Mouse (Mus musculus): Measurements from ENCODE around the gene Ppp1r8. TPM values are rescaled to one million over a fixed set of nuclear protein-coding genes. Genes with fewer than 3 reads are reported as not detected.

The Ppp1r8 gene
- 43.1 and 49.1 TPM in 2 replicates for polyA plus RNA-seq (2016; fragmentation: Nextera tagmentation; extraction: Ambion mirVana)

DNA sequence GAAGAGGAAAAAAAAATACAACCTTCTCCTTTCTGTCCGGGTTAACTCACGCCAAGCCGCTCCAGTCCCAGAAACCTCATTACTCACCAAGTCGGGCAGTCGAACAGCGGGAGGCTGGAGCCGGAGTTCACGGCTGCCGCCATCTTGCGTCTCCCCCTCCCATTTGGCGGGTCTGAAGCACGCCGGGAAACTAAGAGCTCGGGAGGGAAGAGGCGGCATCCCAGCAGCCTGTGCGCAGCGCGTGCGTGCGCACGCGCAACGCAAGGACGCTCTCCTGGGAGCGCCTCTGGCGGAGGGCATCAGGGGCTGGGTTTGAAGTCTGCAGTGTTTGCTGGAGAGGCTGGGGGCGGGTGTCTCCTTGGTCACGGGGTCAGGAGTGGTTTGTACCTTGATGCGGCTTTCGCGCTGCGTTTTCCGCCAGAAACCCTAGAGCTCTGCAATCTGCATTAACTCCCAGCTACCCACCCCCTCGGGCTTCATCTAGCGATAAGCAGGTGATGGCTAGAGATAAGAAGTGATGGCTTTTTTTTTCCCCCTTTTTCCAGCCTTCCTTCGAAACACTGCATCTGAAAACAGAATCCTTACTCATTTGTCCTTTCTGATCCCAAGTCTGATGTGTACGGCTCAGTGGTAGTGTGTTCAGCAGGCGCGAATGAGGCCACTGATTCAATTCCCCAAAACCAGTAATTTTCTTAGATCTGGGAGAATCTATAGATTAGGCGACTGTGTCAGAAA, at the start of gene Ppp1r8:
Gene Ppp1r8, minus strand, starts transcription at position 200 of the 735 bp plus-strand sequence.
- Histone ChIP-seq H3K4me1 (peaks cover 7% of the 10 kb centered on the region), H3K9me3 (no peaks in the 10 kb centered on the region), H3K36me3 (peaks cover 37% of the 10 kb centered on the region), H3K27me3 (ENCODE audit: insufficient read depth, poor library complexity, severe bottlenecking) (no peaks in the 10 kb centered on the region), H3K4me3 (peak within 1 kb of the TSS; percentile 91), H3K27ac (peak within 1 kb of the TSS; percentile 91)
- WGBS = under 1% methylated on average over 40 of the region's 40 CpGs
- peak; percentile 97 for DNase-seq (ENCODE audit: low spot score)

GRCm38 (mm10) chr4:132884844-132885374, 41.9 kb upstream of the Ppp1r8 start:
- no peak for DNase-seq (ENCODE audit: low spot score)
- Histone ChIP-seq H3K36me3 (peaks cover 9% of the 10 kb centered on the region; the same call in 1 of the 2 replicates), H3K4me3 (peak overlapping the region; percentile 93), H3K27me3 (ENCODE audit: insufficient read depth, poor library complexity, severe bottlenecking) (no peaks in the 10 kb centered on the region), H3K4me1 (peaks cover 11% of the 10 kb centered on the region), H3K9me3 (no peaks in the 10 kb centered on the region), H3K27ac (peak overlapping the region; percentile 94)
- 14% methylated on average over 9 of the region's 9 CpGs for WGBS

DNA sequence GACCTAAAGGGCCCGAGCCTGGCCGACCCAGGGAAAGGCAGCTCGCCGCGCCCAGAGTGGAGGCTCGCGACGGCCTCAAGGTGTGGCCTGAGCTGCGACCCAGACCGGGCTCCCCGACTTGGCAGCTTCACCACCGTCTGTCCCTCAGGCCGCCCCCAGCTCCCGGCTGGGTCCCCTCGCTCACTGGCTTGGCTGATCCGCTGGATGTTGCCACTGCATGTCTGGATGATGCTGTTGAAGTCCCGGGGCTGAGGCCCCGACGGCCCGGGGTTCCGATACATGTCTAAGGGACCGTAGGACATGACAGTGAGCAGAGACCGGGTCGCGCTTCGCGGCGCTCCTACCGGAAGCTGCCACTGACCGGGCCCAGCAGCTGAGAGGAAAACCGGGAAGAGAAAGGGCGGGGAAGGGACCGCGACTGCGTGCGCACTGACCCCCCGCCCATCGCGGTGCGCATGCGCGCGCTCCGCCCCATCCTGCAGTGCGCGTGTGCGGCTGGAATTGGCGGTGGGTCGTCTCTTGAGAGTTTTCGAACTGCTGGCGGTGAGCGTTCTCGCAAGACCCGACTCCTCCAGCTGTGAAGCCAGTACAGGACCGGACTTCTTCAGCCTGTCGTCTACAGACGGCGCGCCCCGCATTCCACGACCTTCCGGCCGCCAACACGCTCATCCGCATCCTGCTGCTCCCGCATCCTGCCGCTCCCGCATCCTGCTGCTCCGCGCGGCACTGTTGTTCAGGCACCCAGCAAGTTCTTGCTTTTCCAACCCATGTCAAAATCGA, 41.3 kb upstream of the Ppp1r8 start, which contains the start of gene Stx12:
Gene Stx12, minus strand, starts transcription at position 446 of the 780 bp plus-strand sequence.
- H3K4me1 ChIP-seq = peaks cover 14% of the 10 kb centered on the region
- under 1% methylated on average over 72 of the region's 72 CpGs for WGBS
- no peaks in the 10 kb centered on the region for H3K27me3 ChIP-seq (ENCODE audit: insufficient read depth, poor library complexity, severe bottlenecking)
- peak within 1 kb of the TSS; percentile 93 for H3K4me3 ChIP-seq
- H3K27ac ChIP-seq = peak within 1 kb of the TSS; percentile 94
- peaks cover 12% of the 10 kb centered on the region for H3K36me3 ChIP-seq
- H3K9me3 ChIP-seq = no peaks in the 10 kb centered on the region
- peak; percentile 95 for DNase-seq (ENCODE audit: low spot score)

- H3K4me3 ChIP-seq = peak overlapping the region; percentile 93
- H3K27me3 ChIP-seq (ENCODE audit: insufficient read depth, poor library complexity, severe bottlenecking) = no peaks in the 10 kb centered on the region
- peaks cover 14% of the 10 kb centered on the region for H3K4me1 ChIP-seq
- H3K27ac ChIP-seq = peak overlapping the region; percentile 94
- no peaks in the 10 kb centered on the region for H3K9me3 ChIP-seq
- peaks cover 12% of the 10 kb centered on the region for H3K36me3 ChIP-seq
- 4% methylated on average over 21 of the region's 21 CpGs for WGBS
- no peak for DNase-seq (ENCODE audit: low spot score)
Observed at GRCm38 (mm10) chr4:132883561-132884063, 40.6 kb upstream of the Ppp1r8 start.

DNA sequence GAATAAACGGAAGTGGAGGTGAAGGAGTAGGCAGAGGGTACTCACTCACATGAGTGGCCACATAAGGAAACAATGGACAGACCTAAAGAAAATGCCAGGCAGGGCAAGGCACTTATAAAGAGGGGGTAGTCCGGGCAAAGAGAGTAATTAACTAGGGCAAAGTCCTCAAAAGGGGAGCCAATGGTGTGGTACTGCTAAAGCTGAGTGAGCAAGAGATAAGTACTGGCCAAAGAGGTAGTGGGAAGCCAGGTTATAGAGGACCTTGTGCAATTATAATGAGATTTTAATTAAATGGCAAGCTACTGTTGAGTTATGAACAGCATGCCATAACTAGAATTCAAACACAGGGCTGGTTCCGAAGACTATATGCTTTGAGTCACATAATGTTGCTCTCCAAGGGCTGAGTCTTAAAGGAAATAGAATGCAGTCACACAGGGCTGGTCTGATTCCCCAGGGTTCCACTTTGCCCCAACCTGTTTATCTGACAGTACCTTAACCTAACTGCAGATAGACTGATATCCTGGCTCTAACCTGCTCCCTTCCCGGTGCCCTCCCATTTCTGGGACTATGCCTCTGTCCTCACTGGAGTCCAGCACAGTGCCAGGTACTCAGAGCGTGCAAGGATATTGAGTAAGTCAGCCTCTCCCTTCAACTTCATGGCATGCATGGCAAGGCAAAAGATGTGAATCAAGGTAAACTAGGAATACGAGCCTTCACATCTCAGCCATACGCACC, 31.6 kb upstream of the Ppp1r8 start:
- no peak for DNase-seq (ENCODE audit: low spot score)
- no peak overlapping the region for H3K4me3 ChIP-seq
- 79% methylated on average over 7 of the region's 7 CpGs for WGBS
- no peaks in the 10 kb centered on the region for H3K27me3 ChIP-seq (ENCODE audit: insufficient read depth, poor library complexity, severe bottlenecking)
- H3K36me3 ChIP-seq = peaks cover 24% of the 10 kb centered on the region
- peak overlapping the region; percentile 67; the same call in 1 of the 2 replicates for H3K27ac ChIP-seq
- H3K4me1 ChIP-seq = peaks cover 30% of the 10 kb centered on the region
- H3K9me3 ChIP-seq = no peaks in the 10 kb centered on the region

- Histone ChIP-seq H3K4me3 (no peak overlapping the region; the same call in 1 of the 2 replicates), H3K36me3 (peaks cover 31% of the 10 kb centered on the region), H3K27me3 (ENCODE audit: insufficient read depth, poor library complexity, severe bottlenecking) (no peaks in the 10 kb centered on the region), H3K27ac (peak overlapping the region; percentile 67), H3K4me1 (peaks cover 32% of the 10 kb centered on the region), H3K9me3 (no peaks in the 10 kb centered on the region)
- 47% methylated on average over 11 of the region's 11 CpGs for WGBS
- peak; percentile 75 for DNase-seq (ENCODE audit: low spot score)
Observed at GRCm38 (mm10) chr4:132873481-132874362, 30.8 kb upstream of the Ppp1r8 start.

GRCm38 (mm10) chr4:132871116-132871515, 28.1 kb upstream of the Ppp1r8 start:
- Histone ChIP-seq H3K36me3 (peaks cover 52% of the 10 kb centered on the region), H3K9me3 (no peaks in the 10 kb centered on the region), H3K4me3 (no peak overlapping the region), H3K4me1 (peaks cover 32% of the 10 kb centered on the region), H3K27me3 (ENCODE audit: insufficient read depth, poor library complexity, severe bottlenecking) (no peaks in the 10 kb centered on the region), H3K27ac (no peak overlapping the region)
- WGBS = 87% methylated on average over 3 of the region's 3 CpGs
- DNase-seq (ENCODE audit: low spot score) = no peak

- Histone ChIP-seq H3K4me1 (0 out of 2 replicates have a peak, but pooled peaks cover 6% of the 10 kb centered on the region), H3K27me3 (ENCODE audit: insufficient read depth, poor library complexity, severe bottlenecking) (no peaks in the 10 kb centered on the region), H3K9me3 (no peaks in the 10 kb centered on the region), H3K4me3 (no peak overlapping the region), H3K27ac (no peak overlapping the region), H3K36me3 (peaks cover 86% of the 10 kb centered on the region)
- WGBS = 85% methylated on average over 2 of the region's 2 CpGs
- DNase-seq (ENCODE audit: low spot score) = no peak
Observed at GRCm38 (mm10) chr4:132864856-132865255, 21.9 kb upstream of the Ppp1r8 start.

DNA sequence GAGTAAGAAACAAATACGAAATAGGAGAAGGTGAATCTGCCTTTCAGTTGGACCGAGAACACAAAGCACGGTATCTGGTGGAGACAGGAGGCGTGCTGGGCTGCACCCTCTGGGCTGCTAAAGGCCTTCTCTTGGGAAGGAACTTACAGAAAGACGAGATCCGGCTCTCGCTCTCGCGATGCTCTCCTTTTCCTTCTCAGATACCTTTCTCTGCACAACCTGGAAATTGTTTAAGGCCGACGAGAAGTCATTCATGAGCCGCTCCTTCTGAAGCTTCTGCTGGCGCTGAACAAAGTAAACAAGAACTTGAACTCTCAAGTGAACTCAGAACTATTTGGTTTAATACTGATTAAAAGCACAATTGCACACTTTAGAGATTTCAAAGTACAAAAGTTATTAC, 20.0 kb upstream of the Ppp1r8 start:
- H3K4me1 ChIP-seq = no peaks in the 10 kb centered on the region
- H3K36me3 ChIP-seq = peaks cover 86% of the 10 kb centered on the region
- no peak overlapping the region for H3K4me3 ChIP-seq
- no peak overlapping the region for H3K27ac ChIP-seq
- no peaks in the 10 kb centered on the region for H3K9me3 ChIP-seq
- no peak for DNase-seq (ENCODE audit: low spot score)
- no peaks in the 10 kb centered on the region for H3K27me3 ChIP-seq (ENCODE audit: insufficient read depth, poor library complexity, severe bottlenecking)
- WGBS = 92% methylated on average over 13 of the region's 13 CpGs

DNA sequence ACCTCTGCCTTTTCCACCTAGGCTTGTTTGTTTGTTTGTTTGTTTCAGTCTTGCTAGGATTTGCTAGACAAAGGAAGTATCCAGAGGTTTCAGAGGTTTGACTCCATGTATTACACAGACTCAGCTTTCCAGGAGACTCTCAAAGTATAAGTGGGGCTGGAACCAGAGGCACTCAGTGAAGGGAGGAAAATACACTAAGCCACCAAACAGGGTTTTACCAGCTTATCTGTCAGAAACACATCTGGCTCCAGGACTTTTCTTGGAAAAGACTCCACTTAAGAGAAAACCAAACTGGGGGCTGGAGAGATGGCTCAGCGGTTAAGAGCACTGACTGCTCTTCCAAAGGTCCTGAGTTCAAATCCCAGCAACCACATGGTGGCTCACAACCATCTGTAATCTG, 17.9 kb upstream of the Ppp1r8 start:
- 91% methylated on average over 1 of the region's 1 CpGs for WGBS
- Histone ChIP-seq H3K36me3 (peaks cover 86% of the 10 kb centered on the region), H3K27me3 (ENCODE audit: insufficient read depth, poor library complexity, severe bottlenecking) (no peaks in the 10 kb centered on the region), H3K4me1 (no peaks in the 10 kb centered on the region), H3K9me3 (no peaks in the 10 kb centered on the region), H3K27ac (no peak overlapping the region), H3K4me3 (no peak overlapping the region)
- no peak for DNase-seq (ENCODE audit: low spot score)

GRCm38 (mm10) chr4:132843705-132844071, 719 bp upstream of the Ppp1r8 start:
- H3K4me3 ChIP-seq = peak overlapping the region; percentile 91
- H3K36me3 ChIP-seq = peaks cover 35% of the 10 kb centered on the region
- peaks cover 7% of the 10 kb centered on the region for H3K4me1 ChIP-seq
- WGBS = 84% methylated on average over 1 of the region's 1 CpGs
- H3K27me3 ChIP-seq (ENCODE audit: insufficient read depth, poor library complexity, severe bottlenecking) = no peaks in the 10 kb centered on the region
- no peaks in the 10 kb centered on the region for H3K9me3 ChIP-seq
- no peak for DNase-seq (ENCODE audit: low spot score)
- H3K27ac ChIP-seq = peak overlapping the region; percentile 91

Measured in heart, embryonic 10.5 days (tissue).